Mouse (Mus musculus): ENCODE data around the gene Prkce. TPM values are rescaled to one million over a fixed set of nuclear protein-coding genes. Genes with fewer than 3 reads are reported as not detected.

Prkce gene
- total RNA-seq, 2 experiments from 2014 or later, result 9.3 to 10.2 TPM

DNA sequence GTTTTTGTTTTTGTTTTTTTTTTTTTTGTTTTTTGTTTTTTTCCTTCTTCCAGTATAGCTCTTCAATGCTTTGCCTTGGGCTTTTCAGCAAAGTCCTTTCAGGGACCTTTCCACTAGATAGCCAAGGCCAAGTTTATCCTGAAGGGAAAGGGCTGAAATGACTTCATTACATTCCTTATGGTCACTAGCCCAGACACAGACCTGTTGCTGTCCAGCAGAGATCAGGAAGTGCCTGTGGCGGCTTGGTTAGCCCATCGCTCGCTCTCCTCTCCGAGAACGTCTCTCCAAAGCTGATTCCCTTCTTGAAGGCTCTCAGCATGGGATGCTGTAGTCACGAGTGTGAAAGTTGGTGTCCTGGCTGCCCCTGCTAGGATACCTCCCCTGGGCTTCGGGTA is 106.8 kb downstream of the Prkce start:
- TF ChIP-seq CTCF (IDR thresholded peaks at IDR 0.05), result no peak
- intact Hi-C loops (cut with DNase I), result no loop called here
- no peak overlapping the region for H3K4me3 ChIP-seq
- no peak for DNase-seq
- H3K27ac ChIP-seq, result no peak overlapping the region

DNA sequence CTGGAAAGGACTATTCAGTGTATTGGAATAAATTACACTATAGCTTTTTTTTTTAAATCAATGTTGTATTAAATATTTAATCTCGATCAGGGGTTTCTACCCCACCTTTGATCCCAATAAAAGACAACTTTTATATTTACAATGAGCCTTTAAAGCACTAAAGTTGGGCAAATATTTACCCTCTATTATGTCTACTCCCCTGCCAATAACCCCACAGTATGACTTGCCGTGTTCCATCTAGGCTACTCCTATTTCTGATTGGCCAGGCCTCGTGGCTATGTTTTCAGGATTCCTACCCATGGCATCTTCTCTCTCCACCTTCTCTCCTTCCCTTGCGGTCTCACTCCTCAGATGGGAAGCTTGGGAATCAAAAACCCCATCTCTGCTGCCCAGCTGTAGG is 108.8 kb downstream of the Prkce start:
- Histone ChIP-seq H3K4me3 (no peak overlapping the region), H3K27ac (no peak overlapping the region)
- intact Hi-C loops (cut with DNase I), result no loop called here
- no peak for DNase-seq
- TF ChIP-seq CTCF (IDR thresholded peaks at IDR 0.05), result no peak

DNA sequence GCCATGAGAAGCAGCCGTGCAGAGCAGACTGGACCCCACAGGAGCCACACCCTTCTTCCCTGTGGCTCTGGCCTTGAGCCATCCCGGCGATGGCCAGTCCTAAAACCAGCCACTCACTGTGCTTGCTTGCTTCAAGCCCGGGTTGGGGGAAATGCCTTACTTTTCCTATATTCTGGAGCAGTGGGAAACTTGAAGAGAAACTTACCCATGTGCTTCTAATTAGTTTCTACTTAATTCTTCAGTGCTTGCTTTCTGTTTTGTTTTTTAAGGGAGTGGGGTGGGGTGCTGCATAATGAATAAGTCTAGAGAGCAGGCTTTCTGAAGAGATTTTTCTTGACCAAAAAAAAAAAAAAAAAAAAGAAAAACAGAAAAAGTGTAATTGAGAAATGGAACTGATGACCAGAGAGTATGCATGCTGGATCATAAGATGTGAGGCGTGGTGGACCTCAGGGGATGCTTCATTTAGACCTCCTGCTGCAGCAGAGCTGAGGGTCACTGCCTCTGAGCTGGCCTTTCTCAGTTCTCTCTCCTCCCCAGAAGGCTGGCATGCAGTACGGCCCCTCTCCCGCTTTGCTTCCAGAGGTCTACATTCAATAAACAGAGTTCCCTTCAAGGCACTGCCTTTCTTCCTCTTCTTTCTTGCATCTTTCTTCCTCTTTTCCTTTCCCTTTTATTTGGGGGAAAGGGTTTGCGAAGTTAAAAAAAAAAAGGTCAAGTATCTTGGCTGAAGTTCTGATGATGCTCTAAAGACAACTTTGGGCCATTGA is 109.6 kb downstream of the Prkce start:
- DNase-seq, result peak; percentile 47
- intact Hi-C loops (cut with DNase I), result no loop called here
- peak overlapping the region; percentile 59; the same call in 1 of the 2 replicates for H3K27ac ChIP-seq

DNA sequence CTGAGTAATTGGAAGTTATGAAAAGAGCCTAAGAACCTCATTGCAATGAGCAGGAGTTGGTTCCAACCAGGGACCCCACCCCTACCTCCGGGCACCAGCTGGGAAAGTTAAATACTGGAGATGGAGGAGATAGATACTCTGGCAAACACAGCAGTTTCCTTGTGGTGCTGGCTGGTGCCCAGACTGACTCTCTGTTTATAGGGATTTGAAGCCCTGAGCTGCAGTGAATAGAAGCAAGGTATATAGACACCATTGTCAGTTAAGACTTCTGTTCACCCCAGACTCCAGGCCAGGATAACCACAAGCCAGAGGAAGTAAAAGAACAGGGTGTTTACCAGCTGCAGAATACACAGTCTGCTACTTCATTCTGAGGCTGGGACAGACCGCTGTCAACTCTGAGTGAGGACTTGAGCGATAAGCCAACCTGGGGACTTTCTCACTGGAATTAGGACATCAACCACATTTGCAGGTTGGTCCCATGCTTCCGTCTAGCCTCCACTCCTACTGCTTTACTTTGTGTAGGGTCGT is 110.5 kb downstream of the Prkce start:
- Histone ChIP-seq H3K4me3 (no peak overlapping the region), H3K27ac (peak overlapping the region; percentile 43; the same call in 1 of the 2 replicates)
- DNase-seq, result no peak
- TF ChIP-seq CTCF (IDR thresholded peaks at IDR 0.05), result no peak
- intact Hi-C loops (cut with DNase I), result no loop called here

More for the DNA sequence above, 109.6 kb downstream of the Prkce start:
- no peak for TF ChIP-seq CTCF (IDR thresholded peaks at IDR 0.05)
- no peak overlapping the region for H3K4me3 ChIP-seq

DNA sequence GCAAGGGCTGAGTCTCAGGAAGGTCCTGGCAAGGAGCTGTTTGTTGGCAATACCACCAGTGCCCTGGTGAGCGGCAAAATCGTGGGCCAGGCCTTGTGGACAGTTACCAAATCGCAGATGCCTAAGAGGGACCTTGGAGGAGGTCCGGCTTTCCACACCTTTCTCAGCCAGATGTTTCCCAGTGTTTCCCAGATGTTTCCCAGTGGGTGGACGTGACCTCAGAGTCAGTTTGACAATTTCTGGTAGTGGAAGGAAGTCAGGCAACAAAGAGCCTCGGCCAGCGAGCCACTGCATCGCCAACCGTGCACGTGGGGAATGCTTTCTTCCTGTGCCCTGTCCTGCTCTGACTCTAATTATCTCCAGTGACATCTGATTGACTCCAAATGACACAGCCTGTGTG is 112.2 kb downstream of the Prkce start:
- no peak overlapping the region for H3K4me3 ChIP-seq
- DNase-seq, result peak; percentile 40
- TF ChIP-seq CTCF (IDR thresholded peaks at IDR 0.05), result no peak
- peak overlapping the region; percentile 51; the same call in 1 of the 2 replicates for H3K27ac ChIP-seq
- intact Hi-C loops (cut with DNase I), result no loop called here

DNA sequence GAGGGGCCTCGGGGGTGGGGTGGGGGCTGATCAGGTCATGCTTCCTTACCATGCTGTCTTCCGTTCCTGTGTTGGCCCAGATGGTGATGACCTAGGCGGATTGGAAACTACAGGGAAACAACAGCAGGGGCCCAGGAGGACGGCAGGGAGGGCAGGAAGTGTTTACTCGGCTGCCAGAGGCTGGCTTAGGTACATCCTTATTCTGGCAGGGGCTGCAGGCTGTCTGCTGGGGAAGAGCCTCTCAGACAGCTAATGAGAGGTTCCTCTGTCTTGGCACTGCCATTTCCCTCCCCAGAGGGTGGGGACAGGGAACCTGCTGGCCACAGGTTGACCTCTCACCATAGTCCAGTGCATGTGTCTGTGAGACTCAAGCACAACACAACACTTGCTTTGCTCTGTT is 116.2 kb downstream of the Prkce start:
- TF ChIP-seq CTCF (IDR thresholded peaks at IDR 0.05), result no peak
- Histone ChIP-seq H3K4me3 (no peak overlapping the region), H3K27ac (peak overlapping the region; percentile 61)
- intact Hi-C loops (cut with DNase I), result no loop called here
- no peak for DNase-seq

DNA sequence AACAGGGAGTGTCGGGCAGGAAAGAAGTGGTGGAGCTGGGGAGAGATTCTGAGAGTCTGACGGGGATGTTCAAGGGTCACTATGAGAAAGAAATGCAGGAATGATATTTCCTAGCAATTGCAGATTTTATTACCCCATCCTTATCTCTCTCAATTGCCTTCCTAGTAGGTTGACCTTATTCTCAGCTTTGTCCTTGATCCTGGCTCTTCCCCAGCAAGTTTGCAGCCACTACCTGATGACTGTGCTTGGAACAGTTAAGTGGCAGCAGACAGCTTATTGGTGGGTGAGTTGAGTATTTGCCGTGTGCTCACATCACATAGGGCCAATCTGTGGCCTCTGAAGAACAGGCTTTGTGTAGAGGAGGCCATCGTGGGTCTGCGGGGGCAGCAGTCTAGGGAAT is 117.5 kb downstream of the Prkce start:
- Histone ChIP-seq H3K4me3 (no peak overlapping the region), H3K27ac (no peak overlapping the region)
- TF ChIP-seq CTCF (IDR thresholded peaks at IDR 0.05), result no peak
- DNase-seq, result no peak
- intact Hi-C loops (cut with DNase I), result no loop called here

DNA sequence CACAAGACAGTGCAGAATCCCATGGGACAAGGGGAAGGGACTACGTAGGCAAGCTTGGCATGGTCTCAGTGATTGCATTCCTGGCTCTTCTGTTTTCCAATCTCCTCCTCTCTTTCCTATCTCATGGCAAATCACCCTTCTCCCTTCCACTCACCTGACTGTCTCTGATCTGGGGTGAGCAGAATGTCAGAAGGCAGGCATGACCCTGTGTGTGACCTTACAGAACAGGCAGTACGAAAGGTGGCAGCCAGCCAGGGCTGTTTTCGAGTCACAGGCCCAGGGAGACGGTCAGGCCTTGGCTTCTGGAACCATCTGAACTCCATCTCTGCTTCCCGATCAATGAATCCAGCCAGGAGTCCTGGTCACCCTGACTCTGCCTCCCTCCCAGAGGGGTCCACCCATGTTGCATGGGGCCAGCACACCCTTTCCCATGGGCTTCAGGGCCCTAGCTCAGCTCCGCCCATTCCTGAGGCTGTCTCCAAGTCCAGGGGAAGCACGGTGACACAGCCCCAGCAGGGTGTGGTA is 119.2 kb downstream of the Prkce start:
- Histone ChIP-seq H3K27ac (peak overlapping the region; percentile 71), H3K4me3 (0 out of 2 replicates have a peak overlapping the region, but pooled peaks have one; percentile 19)
- DNase-seq, result peak; percentile 71
- intact Hi-C loops (cut with DNase I), result no loop called here
- TF ChIP-seq CTCF (IDR thresholded peaks at IDR 0.05), result no peak

DNA sequence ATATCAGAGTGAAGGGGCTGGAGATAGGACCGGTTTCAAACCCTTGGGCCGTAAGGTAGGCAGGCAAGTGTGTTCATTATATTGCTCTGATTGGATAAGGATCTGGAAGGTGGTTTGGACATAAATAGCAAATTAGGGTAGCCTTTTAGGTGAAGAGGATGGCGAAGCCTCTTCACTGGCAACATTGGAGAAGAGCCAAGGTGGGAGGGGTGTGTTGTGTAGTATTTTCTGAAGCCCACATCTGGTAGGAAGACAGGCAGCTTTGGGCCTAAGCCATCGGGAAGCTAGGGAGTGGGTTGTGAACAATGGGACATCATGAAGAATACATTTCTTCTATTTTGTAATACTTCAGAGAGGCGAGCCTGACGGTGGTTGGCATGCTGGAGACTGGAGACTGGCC is 125.1 kb downstream of the Prkce start:
- peak overlapping the region; percentile 58 for H3K4me3 ChIP-seq
- intact Hi-C loops (cut with DNase I), result loop anchor here (1.0 to 5.0 kb wide), 2 partner anchors 130 to 150 kb away; no protein-coding TSS in a partner anchor
- DNase-seq, result no peak
- no peak for TF ChIP-seq CTCF (IDR thresholded peaks at IDR 0.05)
- H3K27ac ChIP-seq, result peak overlapping the region; percentile 60

DNA sequence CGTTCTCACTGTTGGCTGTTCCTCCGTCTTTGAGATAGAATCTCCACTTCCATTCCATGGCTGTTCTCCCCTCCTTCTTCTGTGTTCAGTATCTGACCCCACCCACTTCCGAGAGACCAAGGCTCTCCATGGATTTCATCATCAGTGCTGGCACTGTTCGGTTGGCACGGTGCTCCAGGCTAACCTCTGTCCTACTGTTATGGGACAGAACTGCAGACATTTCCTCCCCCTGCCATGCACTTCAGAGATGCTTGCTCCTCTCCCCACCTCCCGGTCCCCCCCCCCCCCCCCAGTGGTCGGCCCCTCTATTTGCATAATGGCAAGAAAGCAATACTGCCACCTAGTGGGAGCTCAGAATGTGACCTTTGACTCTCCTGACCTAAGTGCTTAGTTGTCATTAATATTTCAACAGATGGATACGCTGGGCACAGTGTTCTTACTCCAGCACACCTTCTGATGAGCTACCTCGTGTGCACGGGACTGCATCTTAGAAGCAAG is 125.7 kb downstream of the Prkce start:
- intact Hi-C loops (cut with DNase I), result loop anchor here (1.0 to 5.0 kb wide), 2 partner anchors 131 to 149 kb away; no protein-coding TSS in a partner anchor
- H3K4me3 ChIP-seq, result peak overlapping the region; percentile 58
- peak overlapping the region; percentile 60 for H3K27ac ChIP-seq
- TF ChIP-seq CTCF (IDR thresholded peaks at IDR 0.05), result peak; percentile 74
- peak; percentile 82 for DNase-seq

DNA sequence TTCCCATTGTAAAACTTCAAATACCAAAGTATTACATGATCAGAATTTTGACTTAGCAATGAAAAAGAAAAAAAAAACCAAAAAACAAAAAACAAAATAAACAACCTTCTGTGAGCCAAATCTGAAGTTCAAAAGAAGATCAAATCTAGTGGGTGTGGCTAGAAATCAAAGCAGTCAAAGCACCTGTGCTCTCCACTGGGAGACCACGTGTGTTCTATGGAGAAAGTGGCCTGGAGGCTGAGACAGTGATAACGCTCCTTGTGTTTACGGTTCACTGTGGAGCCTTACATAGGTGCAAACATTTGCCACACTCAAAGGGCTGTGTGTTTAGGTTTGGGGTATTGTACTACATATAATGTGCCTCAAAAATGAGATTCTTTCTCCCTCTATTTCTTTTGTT is 132.0 kb downstream of the Prkce start:
- H3K27ac ChIP-seq, result no peak overlapping the region
- no peak for TF ChIP-seq CTCF (IDR thresholded peaks at IDR 0.05)
- intact Hi-C loops (cut with DNase I), result no loop called here
- H3K4me3 ChIP-seq, result no peak overlapping the region
- DNase-seq, result no peak

DNA sequence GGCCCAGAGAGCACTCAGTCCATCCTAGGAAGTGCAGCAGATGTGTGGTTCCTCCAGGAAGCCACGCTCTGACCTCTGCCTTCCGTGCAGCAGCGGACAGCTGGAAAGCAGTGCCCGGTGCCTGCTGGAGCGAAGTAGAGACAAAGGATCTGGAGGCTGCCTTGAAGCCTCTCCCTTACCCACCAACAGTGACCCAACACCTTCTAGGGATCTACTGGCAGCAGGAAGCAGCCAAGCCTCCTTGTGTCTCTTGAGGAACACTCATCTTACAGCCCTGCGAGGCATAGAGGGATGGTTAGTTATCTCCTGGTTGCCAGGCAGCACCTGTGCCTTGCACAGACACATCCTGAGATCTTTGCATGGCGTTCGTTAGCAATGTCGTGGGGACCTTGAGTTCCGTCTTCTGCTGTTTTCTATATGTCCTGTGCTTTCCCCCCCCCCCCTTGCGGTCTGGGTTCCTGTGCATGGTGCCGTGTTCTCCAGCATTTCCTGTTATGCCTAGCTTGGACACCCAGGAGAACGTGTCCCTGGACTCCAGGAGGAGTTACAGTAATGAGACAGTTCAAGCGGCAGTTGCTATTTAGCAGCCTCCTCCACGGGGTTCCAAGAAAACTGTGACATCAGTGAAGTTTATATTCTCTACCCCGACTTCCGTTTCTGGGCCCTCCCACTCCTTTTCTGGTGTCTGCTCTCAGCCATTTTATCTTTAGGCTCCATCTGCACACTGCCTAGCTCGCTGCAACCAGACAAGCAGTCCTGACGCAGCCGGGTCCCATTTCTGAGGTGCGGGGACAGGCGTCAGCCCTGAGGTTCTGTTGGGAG is 133.4 kb downstream of the Prkce start:
- Histone ChIP-seq H3K27ac (peak overlapping the region; percentile 49; the same call in 1 of the 2 replicates), H3K4me3 (peak overlapping the region; percentile 52)
- intact Hi-C loops (cut with DNase I), result no loop called here
- no peak for DNase-seq
- TF ChIP-seq CTCF (IDR thresholded peaks at IDR 0.05), result no peak

Data from gastrocnemius, adult 2 months (tissue).